8 mouse cellular contexts compared by ENCODE assay signal in the genomic region with DNA sequence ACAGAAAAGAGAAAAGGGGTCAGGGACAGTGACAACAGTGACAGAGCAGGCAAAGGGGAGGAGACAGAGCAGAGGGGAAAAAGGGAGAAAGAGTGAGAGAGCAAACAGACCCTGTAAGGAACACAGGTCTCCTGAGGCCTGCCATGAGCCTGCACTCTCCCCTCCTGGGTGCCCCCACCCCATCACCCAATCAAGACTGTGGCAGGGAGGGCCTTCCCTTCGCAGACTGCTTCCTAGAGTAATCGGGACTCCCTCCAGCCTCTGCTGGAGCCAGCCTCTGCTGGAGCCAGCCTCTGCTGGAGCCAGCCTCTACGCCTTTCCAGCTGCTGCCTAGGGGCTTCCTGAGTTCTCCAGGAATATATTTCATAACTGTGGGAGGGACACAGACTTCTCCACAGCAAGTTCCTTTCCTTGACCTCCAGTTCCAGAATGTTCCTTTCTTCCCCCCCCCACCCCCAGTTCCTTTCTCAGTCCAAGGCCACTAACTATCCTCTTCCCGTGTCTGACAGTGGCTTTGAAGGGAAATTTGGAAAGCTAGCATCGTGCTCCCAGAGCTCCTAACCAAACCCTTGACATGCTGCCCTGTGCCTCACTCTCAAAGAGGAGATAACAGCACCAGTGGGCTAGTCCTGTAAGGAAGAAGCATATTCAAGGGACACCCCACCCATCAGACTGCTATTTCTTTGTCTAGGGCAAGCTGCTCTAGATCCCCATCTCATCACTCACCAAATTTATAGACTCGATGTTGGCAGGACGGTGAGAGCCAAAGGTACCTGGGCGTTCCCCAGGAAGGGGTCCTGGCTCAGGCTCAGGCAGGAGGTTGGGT. TPM values are rescaled to one million over a fixed set of nuclear protein-coding genes. Genes with fewer than 3 reads are reported as not detected.
DNase-seq lines count a peak whose midpoint lies in the region; ATAC-seq and TF ChIP-seq lines count a peak whose summit lies in the region.

No protein-coding gene starts in this region.

- H3K9ac ChIP-seq in forebrain, embryonic 12.5 days: peak overlapping the region; percentile 29; the same call in 1 of the 2 replicates
- peak overlapping the region; percentile 51 for H3K9ac ChIP-seq in limb, embryonic 13.5 days

- no peaks in the 10 kb centered on the region for H3K9me3 ChIP-seq in forebrain, embryonic 12.5 days
- H3K9me3 ChIP-seq in hindbrain, embryonic 10.5 days: no peaks in the 10 kb centered on the region
- no peaks in the 10 kb centered on the region for H3K9me3 ChIP-seq in limb, embryonic 13.5 days

- peaks cover 50% of the 10 kb centered on the region for H3K4me1 ChIP-seq in forebrain, embryonic 12.5 days
- peaks cover 71% of the 10 kb centered on the region for H3K4me1 ChIP-seq in hindbrain, embryonic 10.5 days (replicated peaks)
- H3K4me1 ChIP-seq in limb, embryonic 13.5 days: peaks cover 68% of the 10 kb centered on the region
- H3K4me1 ChIP-seq in small intestine, adult 2 months (ENCODE audit: control insufficient read depth, insufficient read depth, insufficient read length, low read length): peaks cover 22% of the 10 kb centered on the region

- no peak for ATAC-seq in forebrain, embryonic 12.5 days (ENCODE audit: low FRiP score)
- ATAC-seq in limb, embryonic 13.5 days (ENCODE audit: low FRiP score, low read depth): no peak

- 61% methylated on average over 8 of the region's 8 CpGs for WGBS in forebrain, embryonic 12.5 days
- WGBS in hindbrain, embryonic 10.5 days: 58% methylated on average over 8 of the region's 8 CpGs
- 53% methylated on average over 8 of the region's 8 CpGs for WGBS in limb, embryonic 13.5 days
- WGBS in small intestine, adult 2 months: 62% methylated on average over 8 of the region's 8 CpGs

- no peak overlapping the region for H3K4me3 ChIP-seq in forebrain, embryonic 12.5 days (replicated peaks)
- H3K4me3 ChIP-seq in hindbrain, embryonic 10.5 days: peak overlapping the region; percentile 69
- peak overlapping the region; percentile 61 for H3K4me3 ChIP-seq in limb, embryonic 13.5 days
- peak overlapping the region; percentile 12; the same call in 1 of the 2 replicates for H3K4me3 ChIP-seq in small intestine, adult 2 months (ENCODE audit: low read depth, low read length)

- TF ChIP-seq CTCF in small intestine, adult 2 months (IDR thresholded peaks at IDR 0.05; ENCODE audit: extremely low read depth, insufficient read length, insufficient replicate concordance, low read depth, low read length): no peak

- intact Hi-C loops in left cerebral cortex, postnatal 4 days (cut with DNase I): no loop called here

- H3K36me3 ChIP-seq in forebrain, embryonic 12.5 days (replicated peaks): peaks cover 11% of the 10 kb centered on the region; the same call in 1 of the 2 replicates
- peaks cover 20% of the 10 kb centered on the region for H3K36me3 ChIP-seq in hindbrain, embryonic 10.5 days
- peaks cover 21% of the 10 kb centered on the region for H3K36me3 ChIP-seq in limb, embryonic 13.5 days
- 0 out of 2 replicates have a peak, but pooled peaks cover 3% of the 10 kb centered on the region for H3K36me3 ChIP-seq in small intestine, adult 2 months (ENCODE audit: control insufficient read depth, insufficient read depth, low read length)

- peak; percentile 17 for DNase-seq in thymus, postnatal 0 days (ENCODE audit: low spot score)
- DNase-seq in thymus, adult 18-20 months: no peak
- DNase-seq in hindbrain, embryonic 10.5 days (ENCODE audit: low spot score): no peak
- DNase-seq in left cerebral cortex, postnatal 4 days: no peak
- no peak for DNase-seq in layer of hippocampus, adult 8-10 months (ENCODE audit: low spot score in 2 of 2)

- peaks cover 44% of the 10 kb centered on the region for H3K27me3 ChIP-seq in forebrain, embryonic 12.5 days
- peaks cover 52% of the 10 kb centered on the region for H3K27me3 ChIP-seq in hindbrain, embryonic 10.5 days (ENCODE audit: insufficient read depth, poor library complexity, severe bottlenecking)
- H3K27me3 ChIP-seq in limb, embryonic 13.5 days: peaks cover 24% of the 10 kb centered on the region
- no peaks in the 10 kb centered on the region for H3K27me3 ChIP-seq in small intestine, adult 2 months (ENCODE audit: control insufficient read depth, insufficient read depth, low read length)

- TF ChIP-seq POLR2A in small intestine, adult 2 months (IDR thresholded peaks at IDR 0.05; ENCODE audit: low read depth, low read length): no peak

- 0 out of 2 replicates have a peak overlapping the region, but pooled peaks have one; percentile 19 for H3K27ac ChIP-seq in forebrain, embryonic 12.5 days
- peak overlapping the region; percentile 60 for H3K27ac ChIP-seq in hindbrain, embryonic 10.5 days
- H3K27ac ChIP-seq in limb, embryonic 13.5 days: peak overlapping the region; percentile 6; the same call in 1 of the 2 replicates
- H3K27ac ChIP-seq in small intestine, adult 2 months (ENCODE audit: insufficient read depth, low read depth, low read length): no peak overlapping the region; the same call in 1 of the 2 replicates

- H3K4me2 ChIP-seq in forebrain, embryonic 12.5 days: peak overlapping the region; percentile 1
- peak overlapping the region; percentile 99 for H3K4me2 ChIP-seq in limb, embryonic 13.5 days (replicated peaks)

RNA-seq across cellular contexts. Expression of gene Slc29a1, which starts 6.6 kb away (rescaled TPM):
- polyA plus RNA-seq in thymus, postnatal 0 days (2015; fragmentation: Nextera tagmentation; extraction: Ambion mirVana): 243 and 252 TPM in 2 replicates
- 50.2 and 52.0 TPM in 2 replicates for polyA plus RNA-seq in forebrain, embryonic 12.5 days (2016; fragmentation: Nextera tagmentation; extraction: Ambion mirVana)
- polyA plus RNA-seq in hindbrain, embryonic 10.5 days (2016; fragmentation: Nextera tagmentation; extraction: Ambion mirVana): 60.4 and 72.0 TPM in 2 replicates
- 74.0 and 83.4 TPM in 2 replicates for polyA plus RNA-seq in limb, embryonic 13.5 days (2015; fragmentation: Nextera tagmentation; extraction: Ambion mirVana)
- polyA plus RNA-seq in small intestine, adult 2 months (2012; rRNA removed): 26.1 and 35.2 TPM in 2 replicates
- total RNA-seq in left cerebral cortex, postnatal 4 days (2021): 10 to 100 TPM; 68.8 to 69.9 TPM
- total RNA-seq in layer of hippocampus, adult 8-10 months (2022): 10 to 100 TPM; 19.4 to 26.3 (median 21.0) TPM

RNA-seq across cellular contexts. Expression of gene Mymx, which starts 9.1 kb away (rescaled TPM):
- 1.5 and 1.7 TPM in 2 replicates for polyA plus RNA-seq in thymus, postnatal 0 days (2015; fragmentation: Nextera tagmentation; extraction: Ambion mirVana)
- 0.24 TPM in 1 of 2 replicates, not detected in the other for polyA plus RNA-seq in forebrain, embryonic 12.5 days (2016; fragmentation: Nextera tagmentation; extraction: Ambion mirVana)
- 0.62 TPM in 1 of 2 replicates, not detected in the other for polyA plus RNA-seq in hindbrain, embryonic 10.5 days (2016; fragmentation: Nextera tagmentation; extraction: Ambion mirVana)
- polyA plus RNA-seq in limb, embryonic 13.5 days (2015; fragmentation: Nextera tagmentation; extraction: Ambion mirVana): 26.5 and 26.7 TPM in 2 replicates
- polyA plus RNA-seq in small intestine, adult 2 months (2012; rRNA removed): 0.75 and 5.8 TPM in 2 replicates
- not detected for total RNA-seq in left cerebral cortex, postnatal 4 days (2021)
- total RNA-seq in layer of hippocampus, adult 8-10 months (2022): not detected

RNA-seq across cellular contexts. Expression of gene Hsp90ab1, which starts 19.7 kb away (rescaled TPM):
- polyA plus RNA-seq in thymus, postnatal 0 days (2015; fragmentation: Nextera tagmentation; extraction: Ambion mirVana): 1,223 and 1,279 TPM in 2 replicates
- 1,580 and 1,603 TPM in 2 replicates for polyA plus RNA-seq in forebrain, embryonic 12.5 days (2016; fragmentation: Nextera tagmentation; extraction: Ambion mirVana)
- 1,585 and 2,006 TPM in 2 replicates for polyA plus RNA-seq in hindbrain, embryonic 10.5 days (2016; fragmentation: Nextera tagmentation; extraction: Ambion mirVana)
- polyA plus RNA-seq in limb, embryonic 13.5 days (2015; fragmentation: Nextera tagmentation; extraction: Ambion mirVana): 1,635 and 1,682 TPM in 2 replicates
- 93.8 and 157 TPM in 2 replicates for polyA plus RNA-seq in small intestine, adult 2 months (2012; rRNA removed)
- total RNA-seq in left cerebral cortex, postnatal 4 days (2021): 1,000 to 10,000 TPM; 1,680 to 1,682 TPM
- total RNA-seq in layer of hippocampus, adult 8-10 months (2022): 1,000 to 10,000 TPM; 1,566 to 2,023 (median 1,742) TPM

RNA-seq across cellular contexts. Expression of gene Slc35b2, which starts 29.1 kb away (rescaled TPM):
- 95.8 and 96.9 TPM in 2 replicates for polyA plus RNA-seq in thymus, postnatal 0 days (2015; fragmentation: Nextera tagmentation; extraction: Ambion mirVana)
- 91.0 and 91.7 TPM in 2 replicates for polyA plus RNA-seq in forebrain, embryonic 12.5 days (2016; fragmentation: Nextera tagmentation; extraction: Ambion mirVana)
- polyA plus RNA-seq in hindbrain, embryonic 10.5 days (2016; fragmentation: Nextera tagmentation; extraction: Ambion mirVana): 121 TPM in 2 replicates
- 114 and 127 TPM in 2 replicates for polyA plus RNA-seq in limb, embryonic 13.5 days (2015; fragmentation: Nextera tagmentation; extraction: Ambion mirVana)
- 98.2 and 105 TPM in 2 replicates for polyA plus RNA-seq in small intestine, adult 2 months (2012; rRNA removed)
- 10 to 100 TPM; 39.2 to 40.2 TPM for total RNA-seq in left cerebral cortex, postnatal 4 days (2021)
- total RNA-seq in layer of hippocampus, adult 8-10 months (2022): 10 to 100 TPM; 26.6 to 35.6 (median 30.3) TPM

RNA-seq across cellular contexts. Expression of gene Nfkbie, which starts 37.3 kb away (rescaled TPM):
- 70.4 and 80.2 TPM in 2 replicates for polyA plus RNA-seq in thymus, postnatal 0 days (2015; fragmentation: Nextera tagmentation; extraction: Ambion mirVana)
- 5.5 and 5.7 TPM in 2 replicates for polyA plus RNA-seq in forebrain, embryonic 12.5 days (2016; fragmentation: Nextera tagmentation; extraction: Ambion mirVana)
- polyA plus RNA-seq in hindbrain, embryonic 10.5 days (2016; fragmentation: Nextera tagmentation; extraction: Ambion mirVana): 8.3 and 9.7 TPM in 2 replicates
- 6.2 and 6.3 TPM in 2 replicates for polyA plus RNA-seq in limb, embryonic 13.5 days (2015; fragmentation: Nextera tagmentation; extraction: Ambion mirVana)
- 4.6 and 6.2 TPM in 2 replicates for polyA plus RNA-seq in small intestine, adult 2 months (2012; rRNA removed)
- total RNA-seq in left cerebral cortex, postnatal 4 days (2021): 1 to 10 TPM; 2.4 to 2.7 TPM
- total RNA-seq in layer of hippocampus, adult 8-10 months (2022): 1 to 10 TPM; 2.3 to 3.3 (median 2.7) TPM
